Mouse (Mus musculus) monocyte, adult 5-6 weeks (primary cell): ENCODE measurements around the gene Ntn3. TPM values are rescaled to one million over a fixed set of nuclear protein-coding genes. Genes with fewer than 3 reads are reported as not detected.

ENCODE experiments used
- ATAC-seq: fragments of 153-309, 156-312 bp; replicated peaks from 2 replicates; pipeline ENCODE4 v1.8.0; 2017; ENCODE audit warnings: mild to moderate bottlenecking; ENCODE audit not compliant: low TSS enrichment, insufficient number of reproducible peaks, severe bottlenecking, poor library complexity, low FRiP score
- total RNA-seq: library from RNA; stranded (forward); fragments of 200-1000, 200-491, 200-594 nt; gene quantifications from 3 replicates; pipeline ENCODE4 v1.2.3, GENCODE M21; 2017

Ntn3 gene
- total RNA-seq, 1 experiment from 2014 or later, result not detected

DNA sequence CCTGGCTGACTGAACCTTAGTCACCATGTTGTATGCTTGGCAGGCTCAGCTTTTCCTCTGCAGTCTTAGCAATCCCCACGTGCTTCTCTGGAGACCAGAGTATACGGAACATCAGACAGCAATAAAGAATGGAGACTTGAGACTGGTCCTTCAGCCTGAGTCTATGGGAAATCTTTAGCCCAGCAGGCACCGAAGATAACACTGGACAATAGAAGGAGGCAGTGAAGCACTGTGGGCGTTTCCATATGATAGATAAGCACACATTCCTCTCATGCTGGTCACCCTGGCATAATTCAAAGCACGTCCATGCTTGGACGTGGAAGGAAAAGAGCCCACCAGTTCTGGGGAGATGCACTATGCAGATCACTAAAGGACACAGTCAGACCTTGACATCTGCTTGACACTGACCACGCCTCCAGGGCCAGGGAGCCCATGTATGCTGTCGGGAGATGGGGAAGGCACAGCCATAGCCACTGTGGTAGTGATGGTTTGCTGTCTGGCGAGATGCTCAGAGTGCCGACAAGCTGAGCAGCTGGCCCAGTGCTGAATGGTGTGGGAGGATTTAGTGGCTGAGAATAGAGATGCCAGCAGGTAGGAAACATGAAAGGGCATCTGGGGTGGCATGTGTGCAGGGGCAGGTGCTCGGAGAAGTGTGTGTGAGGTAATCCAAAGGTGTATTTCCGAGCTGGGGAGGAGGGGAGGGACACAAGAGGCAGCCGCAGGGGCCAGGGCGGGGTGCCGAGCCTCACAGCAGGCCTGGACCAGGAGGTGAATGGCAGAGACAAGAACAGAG, 12.1 kb downstream of the Ntn3 start:
- ATAC-seq, result no peak

- ATAC-seq, result no peak
These were observed 14.0 kb downstream of the Ntn3 start for GRCm38 (mm10) chr17:24195349-24195748.

- no peak for ATAC-seq
These were observed 15.6 kb downstream of the Ntn3 start for GRCm38 (mm10) chr17:24193769-24194168.

GRCm38 (mm10) chr17:24193268-24193667, 16.1 kb downstream of the Ntn3 start:
- ATAC-seq, result no peak

DNA sequence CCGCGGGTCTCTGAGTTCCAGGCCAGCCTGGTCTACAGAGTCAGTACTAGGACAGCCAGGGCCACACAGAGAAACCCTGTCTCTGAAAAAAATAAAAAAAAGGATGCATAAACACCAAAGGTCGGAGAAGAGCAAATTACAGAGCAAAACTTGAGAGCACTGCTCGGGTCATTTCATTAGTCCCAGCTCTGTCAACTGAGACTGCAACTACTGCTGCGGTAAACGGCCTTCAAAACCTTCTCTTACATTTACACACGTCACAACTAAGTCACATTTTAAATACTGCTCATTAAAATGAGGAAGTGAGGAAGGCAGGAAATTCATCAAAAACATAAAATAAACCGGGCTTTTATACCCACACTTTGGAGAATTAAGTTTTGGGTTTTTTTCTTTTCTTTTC, 16.5 kb downstream of the Ntn3 start:
- no peak for ATAC-seq

DNA sequence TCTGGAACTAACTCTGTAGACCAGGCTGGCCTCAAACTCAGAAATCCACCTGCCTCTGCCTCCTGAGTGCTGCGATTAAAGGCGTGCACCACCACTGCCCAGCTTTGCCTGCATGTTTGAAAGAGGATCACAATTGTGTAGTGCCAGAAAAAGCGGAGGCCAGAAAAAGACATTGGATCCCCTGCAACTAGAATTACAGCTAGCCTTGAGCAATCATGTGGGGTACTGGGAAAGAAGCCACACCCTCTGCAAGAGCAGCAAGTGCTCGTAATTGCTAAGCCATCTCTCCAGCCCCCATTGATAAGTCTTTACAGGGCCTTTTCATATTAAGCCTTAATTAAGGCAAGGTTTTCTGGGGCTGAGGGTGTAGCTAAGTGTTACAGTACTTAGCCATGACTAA, 17.9 kb downstream of the Ntn3 start:
- no peak for ATAC-seq

DNA sequence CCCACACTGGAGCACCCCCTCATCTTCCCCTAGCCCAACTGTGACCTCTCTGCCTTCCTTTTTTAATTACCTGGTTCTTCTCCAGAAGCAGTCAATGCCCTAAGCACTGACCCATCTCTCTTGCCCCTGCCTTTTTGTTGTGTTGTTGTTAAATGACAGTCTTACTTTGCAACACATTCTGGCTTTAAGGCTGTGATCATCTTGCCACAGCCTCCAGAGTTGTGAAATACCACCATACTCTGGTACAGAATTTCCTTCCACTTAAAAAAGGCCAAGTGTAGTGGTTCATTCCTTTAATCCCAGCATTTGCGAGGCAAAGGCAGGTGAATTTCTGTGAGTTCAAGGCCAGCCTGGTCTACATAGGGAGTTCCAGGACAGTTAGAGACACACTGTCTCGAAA, 18.4 kb downstream of the Ntn3 start:
- ATAC-seq, result no peak

DNA sequence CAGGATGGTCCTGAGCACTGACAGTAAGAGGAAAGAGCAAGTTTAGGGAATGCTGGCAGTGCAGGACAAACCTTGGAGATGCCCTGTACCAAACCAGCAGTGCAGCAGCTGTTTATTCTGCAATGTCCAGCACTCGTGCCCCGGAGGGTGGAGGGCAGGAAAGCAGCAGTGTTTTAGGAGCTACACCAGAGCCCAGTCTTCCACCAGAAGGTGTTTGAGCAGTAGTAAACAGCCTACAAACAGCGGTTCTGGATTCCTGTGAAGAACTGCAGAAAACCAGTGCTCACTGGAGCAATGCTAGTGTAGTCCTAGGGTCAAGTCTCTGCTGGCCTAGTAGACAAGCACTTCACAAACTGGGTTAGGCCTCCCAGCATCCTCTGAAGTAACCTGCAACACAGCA, 35.1 kb downstream of the Ntn3 start:
- ATAC-seq, result no peak

DNA sequence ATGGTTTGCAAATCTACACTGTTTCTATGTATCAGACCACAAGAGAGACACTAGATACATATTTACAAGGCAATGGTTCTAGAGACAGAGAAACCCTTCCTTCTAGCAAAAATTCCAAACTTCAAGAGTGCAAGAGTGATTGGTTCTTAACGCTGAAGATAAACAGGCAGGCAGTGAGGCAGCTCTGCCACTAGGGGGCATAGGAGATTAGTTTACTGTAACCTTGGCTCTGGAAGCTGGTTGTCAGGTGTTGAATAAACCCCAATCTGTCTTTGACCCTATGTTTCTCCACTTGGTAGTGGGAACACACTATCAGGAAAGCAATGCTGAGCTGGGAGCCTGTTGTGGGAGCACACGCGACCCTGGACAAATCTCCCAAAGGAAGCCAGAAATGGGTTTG, 35.9 kb downstream of the Ntn3 start:
- ATAC-seq, result no peak

DNA sequence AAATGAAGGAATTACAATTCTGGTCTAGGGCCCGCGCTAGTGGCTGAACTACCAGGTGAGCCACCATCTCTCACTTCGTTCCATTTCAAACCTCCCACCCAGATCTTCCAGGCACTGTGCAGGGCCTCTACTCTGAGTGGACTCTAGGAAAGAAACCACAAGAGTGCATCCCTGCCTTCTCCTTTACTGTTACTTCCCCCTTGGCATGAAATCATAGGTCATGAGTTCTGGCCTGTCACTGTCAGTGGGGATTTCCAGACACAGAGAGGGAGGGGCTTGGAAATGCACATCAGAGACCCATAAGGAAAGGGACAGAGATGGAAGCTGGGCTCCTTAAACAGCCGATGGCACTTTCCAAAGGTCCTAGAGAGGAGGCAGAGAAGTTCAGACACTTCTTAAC, 37.6 kb downstream of the Ntn3 start:
- peak; percentile 38 for ATAC-seq

- peak; percentile 48 for ATAC-seq
These were observed 38.6 kb downstream of the Ntn3 start for GRCm38 (mm10) chr17:24170729-24171128.

GRCm38 (mm10) chr17:24170125-24170524, 39.2 kb downstream of the Ntn3 start:
- no peak for ATAC-seq

DNA sequence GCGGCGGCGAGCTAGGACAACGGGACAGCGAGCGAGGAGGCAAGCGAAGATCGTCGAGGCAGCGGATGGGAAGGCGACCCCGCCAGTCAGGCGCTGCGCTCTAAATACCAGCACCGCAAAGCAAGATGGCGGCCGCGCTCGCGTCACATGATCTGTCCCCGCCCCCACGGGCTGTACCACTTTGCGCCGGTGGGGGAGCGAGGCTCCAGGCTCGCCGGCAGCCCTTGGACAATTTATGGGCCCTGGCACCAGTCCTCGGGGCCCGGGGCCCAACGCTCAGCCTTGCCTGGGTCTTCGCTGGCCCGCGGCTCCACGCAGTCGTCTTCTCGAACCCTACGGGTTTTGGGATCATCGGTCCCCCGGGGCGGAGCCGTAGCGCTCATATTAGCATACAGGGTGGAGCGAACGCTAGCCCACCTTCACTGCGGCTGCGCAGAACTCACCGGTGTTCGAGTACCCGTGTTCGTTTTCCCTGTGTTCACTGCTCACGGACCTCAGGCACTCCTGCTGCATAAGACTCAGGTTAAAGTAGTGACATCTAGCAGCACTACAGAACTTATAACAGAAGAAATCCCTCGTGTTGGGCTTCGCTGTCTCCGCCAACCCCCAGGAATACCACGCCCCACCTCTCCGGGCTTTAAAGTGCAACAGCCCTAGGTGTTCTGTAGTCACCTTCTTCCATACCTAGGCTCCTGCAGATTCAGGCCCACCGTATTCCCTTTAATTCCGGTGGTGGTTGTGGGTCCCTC, 39.8 kb downstream of the Ntn3 start, which contains the start of gene Atp6v0c:
Gene Atp6v0c, minus strand, starts transcription at position 386 of the 749 bp plus-strand sequence.
- ATAC-seq, result peak; percentile 49

GRCm38 (mm10) chr17:24168590-24169277, 40.6 kb downstream of the Ntn3 start:
- 0 out of 2 replicates have a peak, but pooled peaks have one; percentile 5 for ATAC-seq

- no peak for ATAC-seq
These were observed 41.3 kb downstream of the Ntn3 start for GRCm38 (mm10) chr17:24167891-24168505.

DNA sequence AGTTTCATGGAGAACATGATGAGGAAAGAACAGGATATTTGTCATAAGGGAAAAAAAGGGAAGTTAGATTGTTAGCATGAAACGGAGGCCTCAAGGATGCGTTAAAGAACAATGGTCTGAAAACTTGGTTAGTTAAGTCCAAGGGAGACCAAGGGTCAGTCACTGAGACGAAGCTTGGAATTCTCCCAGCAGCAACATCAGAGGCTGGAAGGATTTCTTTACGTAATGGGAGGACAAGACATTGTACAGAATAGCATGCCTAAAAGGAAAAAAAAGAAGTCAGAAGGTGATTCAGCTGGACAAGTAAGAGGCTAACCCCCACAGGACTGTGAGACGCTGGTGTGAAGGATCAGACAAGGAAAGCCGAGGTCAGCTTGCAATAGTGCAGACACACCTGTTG, 42.2 kb downstream of the Ntn3 start:
- no peak for ATAC-seq

- no peak for ATAC-seq
These were observed 44.6 kb downstream of the Ntn3 start for GRCm38 (mm10) chr17:24164566-24165259.

GRCm38 (mm10) chr17:24163176-24163962, 46.0 kb downstream of the Ntn3 start, which contains the start of gene Amdhd2:
Gene Amdhd2 (minus strand): TSS chr17:24163766.
- ATAC-seq, result peak; percentile 73
